Mouse (Mus musculus) T-helper 1 cell (primary cell): Measurements from ENCODE around the gene Gm14525.
"Not testable (repeated sequence)": the region's sequence is repeated elsewhere in the genome, so short reads cannot be mapped to it uniquely, and the experiment has no call there.

Source experiments
- in situ Hi-C: fragments of 300-600 bp; cut with MboI, MseI; formaldehyde crosslinking; loops from one replicate; pipeline ENCODE4 v1.15.1; 2025; ENCODE audit warnings: high pct_unique_total_duplicates

Gm14525 gene

DNA sequence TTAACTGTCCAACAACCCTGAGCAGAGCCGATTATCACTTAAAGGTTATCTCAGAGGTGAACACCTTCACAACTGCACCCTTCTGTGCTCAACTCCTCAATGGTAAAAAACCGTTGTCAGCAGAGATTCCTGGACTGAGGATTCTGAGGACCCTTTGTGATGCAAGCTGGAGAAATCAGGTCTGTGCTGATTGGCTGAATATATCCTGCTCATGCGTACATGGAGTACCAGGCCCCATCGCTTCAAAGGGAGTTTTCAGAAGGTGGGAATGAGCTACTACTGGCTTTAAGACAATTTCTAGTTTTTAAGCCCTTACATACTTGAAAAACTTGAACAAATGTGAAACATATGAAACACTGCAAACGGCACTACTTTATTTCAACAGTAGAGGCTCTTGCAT lies at the start of gene Gm14525:
TSS of gene Gm14525 (minus strand) at position 101 of the 400 bp plus-strand sequence.
- in situ Hi-C loops = not testable (repeated sequence)
